Mouse (Mus musculus): ENCODE results near the gene Klf12. TPM values are rescaled to one million over a fixed set of nuclear protein-coding genes. Genes with fewer than 3 reads are reported as not detected.
A peak's percentile ranks its signal among the peaks of the same experiment; 100 is the strongest.

Gene Klf12
- total and polyA plus RNA-seq, 3 experiments, result 3.3 to 9.7 (median 8.6) TPM

DNA sequence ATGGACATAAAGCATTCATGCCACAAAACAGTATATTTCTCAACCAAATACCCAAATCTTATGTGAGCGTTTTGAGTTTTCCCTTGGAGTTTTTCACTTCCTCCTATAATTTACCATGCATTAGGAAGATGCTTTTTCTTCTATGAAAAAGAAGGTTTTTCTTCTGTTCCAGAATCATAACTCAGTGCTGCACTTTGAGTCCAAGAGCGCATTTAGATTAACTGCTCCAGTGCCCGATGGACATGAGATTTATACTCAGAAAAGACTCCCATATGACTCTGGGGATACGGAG, 72.7 kb downstream of the Klf12 start:
- H3K27ac ChIP-seq (ENCODE audit: insufficient read depth, low read depth), result peak overlapping the region; percentile 99

DNA sequence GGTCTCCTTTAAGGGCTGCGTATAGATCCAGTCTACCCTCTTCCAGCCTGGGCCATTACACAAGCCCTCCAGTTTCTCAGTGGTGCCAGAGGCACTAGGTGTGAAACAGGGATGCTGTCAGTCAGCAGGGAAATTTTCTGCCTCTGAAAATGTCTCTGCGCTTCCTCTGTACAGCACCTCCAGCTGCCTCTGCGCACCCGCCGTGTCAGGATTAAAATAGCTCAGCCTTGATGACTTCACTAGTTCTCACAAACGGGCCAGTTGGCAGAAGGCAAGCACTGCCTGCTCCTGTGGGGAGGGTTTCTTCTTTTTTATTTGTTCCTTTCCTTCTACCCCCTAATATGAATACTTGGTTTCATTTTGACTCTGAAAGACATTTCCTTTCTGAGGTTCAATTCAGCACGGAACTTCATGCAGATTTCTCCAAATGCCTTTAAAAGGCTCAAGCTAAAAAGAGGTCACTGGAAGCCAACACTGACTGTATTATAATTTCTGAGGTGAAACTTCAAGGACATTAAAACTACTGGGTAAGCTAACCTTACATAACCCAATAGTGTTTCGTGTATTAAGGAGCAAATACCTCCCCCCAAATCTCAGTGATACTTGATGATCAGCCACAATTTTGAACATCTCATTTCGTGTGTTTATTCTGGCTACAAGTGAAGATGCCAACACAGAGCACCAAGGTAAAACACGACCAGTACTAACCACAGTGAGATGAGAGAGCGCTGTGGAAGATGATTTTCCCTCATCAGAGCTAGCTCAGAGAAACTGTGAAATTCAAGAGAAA, 73.2 kb downstream of the Klf12 start:
- Histone ChIP-seq H3K4me3 (replicated peaks in 1 of 3; ENCODE audit: low read depth in 2 of 3, low read length in 2 of 3, poor library complexity in 1 of 3) (peak overlapping the region in 2 of 3 experiments; percentile 11 to 40), H3K4me2 (ENCODE audit: insufficient read depth, low read depth, poor library complexity, severe bottlenecking) (peak overlapping the region; percentile 57), H3K27me3 (replicated peaks) (no peaks in the 10 kb centered on the region), H3K27ac (ENCODE audit: insufficient read depth, low read depth) (peak overlapping the region; percentile 99), H3K9ac (ENCODE audit: insufficient read depth, low read depth) (peak overlapping the region; percentile 85), H3K4me1 (ENCODE audit: control insufficient read depth in 1 of 2, insufficient read depth in 2 of 2) (peaks cover 8 to 57% of the 10 kb centered on the region in 2 experiments; a peak in 3 of 4 replicates), H3K36me3 (replicated peaks in 1 of 2; ENCODE audit: control insufficient read depth in 1 of 2, insufficient read depth in 1 of 2, low read length in 1 of 2) (peaks cover 0 to 3% of the 10 kb centered on the region in 2 experiments), H3K9me3 (replicated peaks; ENCODE audit: low read length) (no peaks in the 10 kb centered on the region), H3K79me2 (replicated peaks; ENCODE audit: control insufficient read depth, extremely low read depth, insufficient read depth, poor library complexity, severe bottlenecking) (no peaks in the 10 kb centered on the region; the same call in 1 of the 2 replicates)
- dilution Hi-C loops (cut with MboI; ENCODE audit: extremely low pct_ligation_motif_present, extremely low pct_unique_long_range_greater_than_20kb, low sequenced_read_pairs), result no loop called here
- in situ Hi-C loops (cut with MboI; ENCODE audit: low pct_ligation_motif_present, low pct_unique_long_range_greater_than_20kb, low sequenced_read_pairs), result loop anchor here (25.0 kb wide), 2 partner anchors 249 to 251 kb away; no protein-coding TSS in a partner anchor
- DNase-seq (ENCODE audit: extremely low read depth), result peak; percentile 97
- no peak; the same call in 1 of the 2 replicates for TF ChIP-seq RCOR1 (conservative IDR thresholded peaks at IDR 0.05; ENCODE audit: low read depth, low read length)
- no peak for TF ChIP-seq E2F4 (IDR thresholded peaks at IDR 0.05; ENCODE audit: insufficient replicate concordance, low read depth, low read length)
- TF ChIP-seq TCF12 (IDR thresholded peaks at IDR 0.05; ENCODE audit: low read depth, low read length), result peak; percentile 96
- no peak; the same call in 1 of the 2 replicates for TF ChIP-seq POLR2AphosphoS2 (IDR thresholded peaks at IDR 0.05; ENCODE audit: low read depth, low read length)
- TF ChIP-seq MAZ (IDR thresholded peaks at IDR 0.05; ENCODE audit: low read depth, low read length), result peak; percentile 93
- peak; percentile 95 for TF ChIP-seq TBP (conservative IDR thresholded peaks at IDR 0.05; ENCODE audit: low read depth, low read length)
- no peak; the same call in 1 of the 2 replicates for TF ChIP-seq MAFK (IDR thresholded peaks at IDR 0.05; ENCODE audit: insufficient replicate concordance, low read length)
- TF ChIP-seq MXI1 (IDR thresholded peaks at IDR 0.05; ENCODE audit: low read depth, low read length), result peak; percentile 32; the same call in 1 of the 2 replicates
- TF ChIP-seq HCFC1 (IDR thresholded peaks at IDR 0.05; ENCODE audit: low read depth, low read length), result no peak; the same call in 1 of the 2 replicates
- no peak for TF ChIP-seq ZC3H11A (IDR thresholded peaks at IDR 0.05; ENCODE audit: low read depth, low read length)
- no peak for TF ChIP-seq PAX5 (IDR thresholded peaks at IDR 0.05; ENCODE audit: low read length)
- peak; percentile 83 for TF ChIP-seq ZNF384 (IDR thresholded peaks at IDR 0.05; ENCODE audit: low read depth, low read length)
- TF ChIP-seq EP300 (IDR thresholded peaks at IDR 0.05; ENCODE audit: low read length), result peak; percentile 96
- TF ChIP-seq POLR2A (IDR thresholded peaks at IDR 0.05; ENCODE audit: low read depth, low read length), result peak; percentile 38
- TF ChIP-seq NELFE (IDR thresholded peaks at IDR 0.05; ENCODE audit: low read depth, low read length), result no peak; the same call in 1 of the 2 replicates
- TF ChIP-seq USF2 (conservative IDR thresholded peaks at IDR 0.05; ENCODE audit: low read depth, low read length), result no peak
- TF ChIP-seq KAT2A (IDR thresholded peaks at IDR 0.05; ENCODE audit: insufficient replicate concordance, low read length), result no peak
- no peak for TF ChIP-seq UBTF (IDR thresholded peaks at IDR 0.05; ENCODE audit: low read depth, low read length)
- TF ChIP-seq CHD1 (IDR thresholded peaks at IDR 0.05; ENCODE audit: low read depth, low read length), result peak; percentile 85
- TF ChIP-seq SMC3 (IDR thresholded peaks at IDR 0.05; ENCODE audit: low read depth, low read length), result peak; percentile 16; the same call in 1 of the 2 replicates
- peak; percentile 53; the same call in 1 of the 2 replicates for TF ChIP-seq ZMIZ1 (IDR thresholded peaks at IDR 0.05; ENCODE audit: low read depth, low read length)
- peak; percentile 5 for TF ChIP-seq RAD21 (IDR thresholded peaks at IDR 0.05; ENCODE audit: low read depth, low read length)
- no peak for TF ChIP-seq ZKSCAN1 (IDR thresholded peaks at IDR 0.05; ENCODE audit: borderline replicate concordance, low read depth, low read length)
- peak; percentile 78 for TF ChIP-seq NRF1 (IDR thresholded peaks at IDR 0.05; ENCODE audit: low read depth, low read length)
- peak; percentile 56; the same call in 1 of the 2 replicates for TF ChIP-seq ELF1 (IDR thresholded peaks at IDR 0.05; ENCODE audit: low read depth, low read length)
- peak; percentile 94 for TF ChIP-seq JUN (IDR thresholded peaks at IDR 0.05; ENCODE audit: insufficient read depth, low read depth, low read length)

More for the DNA sequence above, 72.7 kb downstream of the Klf12 start:
- Histone ChIP-seq H3K36me3 (replicated peaks in 1 of 2; ENCODE audit: control insufficient read depth in 1 of 2, insufficient read depth in 1 of 2, low read length in 1 of 2) (peaks cover 3 to 4% of the 10 kb centered on the region in 2 experiments), H3K27me3 (replicated peaks) (no peaks in the 10 kb centered on the region), H3K4me3 (replicated peaks in 1 of 3; ENCODE audit: low read depth in 2 of 3, low read length in 2 of 3, poor library complexity in 1 of 3) (peak overlapping the region in 1 of 3 experiments; percentile 40), H3K9me3 (replicated peaks; ENCODE audit: low read length) (no peaks in the 10 kb centered on the region), H3K4me1 (ENCODE audit: control insufficient read depth in 1 of 2, insufficient read depth in 2 of 2) (peaks cover 8 to 57% of the 10 kb centered on the region in 2 experiments; a peak in 3 of 4 replicates), H3K79me2 (replicated peaks; ENCODE audit: control insufficient read depth, extremely low read depth, insufficient read depth, poor library complexity, severe bottlenecking) (no peaks in the 10 kb centered on the region; the same call in none of the 2 replicates), H3K4me2 (ENCODE audit: insufficient read depth, low read depth, poor library complexity, severe bottlenecking) (peak overlapping the region; percentile 57), H3K9ac (ENCODE audit: insufficient read depth, low read depth) (peak overlapping the region; percentile 85)
- peak; percentile 14 for DNase-seq (ENCODE audit: extremely low read depth)
- dilution Hi-C loops (cut with MboI; ENCODE audit: extremely low pct_ligation_motif_present, extremely low pct_unique_long_range_greater_than_20kb, low sequenced_read_pairs), result no loop called here
- TF ChIP-seq NELFE (IDR thresholded peaks at IDR 0.05; ENCODE audit: low read depth, low read length) (0 out of 2 replicates have a peak, but pooled peaks have one; percentile 21), MXI1 (IDR thresholded peaks at IDR 0.05; ENCODE audit: low read depth, low read length) (peak; percentile 22; the same call in 1 of the 2 replicates), CHD1 (IDR thresholded peaks at IDR 0.05; ENCODE audit: low read depth, low read length) (peak; percentile 86; the same call in 1 of the 2 replicates), RCOR1 (conservative IDR thresholded peaks at IDR 0.05; ENCODE audit: low read depth, low read length) (peak; percentile 62; the same call in 1 of the 2 replicates), ZMIZ1 (IDR thresholded peaks at IDR 0.05; ENCODE audit: low read depth, low read length) (0 out of 2 replicates have a peak, but pooled peaks have one; percentile 31), IRF4 (IDR thresholded peaks at IDR 0.05; ENCODE audit: low read depth, low read length) (peak; percentile 28; the same call in 1 of the 2 replicates), EP300 (IDR thresholded peaks at IDR 0.05; ENCODE audit: low read length) (peak; percentile 76), SIN3A (IDR thresholded peaks at IDR 0.05; ENCODE audit: low read length) (peak; percentile 14; the same call in 1 of the 2 replicates), BHLHE40 (IDR thresholded peaks at IDR 0.05; ENCODE audit: low read depth, low read length) (no peak), TBP (conservative IDR thresholded peaks at IDR 0.05; ENCODE audit: low read depth, low read length) (no peak)
- in situ Hi-C loops (cut with MboI; ENCODE audit: low pct_ligation_motif_present, low pct_unique_long_range_greater_than_20kb, low sequenced_read_pairs), result loop anchor here (25.0 kb wide), 2 partner anchors 249 to 251 kb away; no protein-coding TSS in a partner anchor

Data from CH12.LX (cell line).